Mouse (Mus musculus) ES-Bruce4 (cell line): ENCODE measurements at regions not wholly inside any gene's neighbourhood (a gene's known extent, or its start where the extent isn't known, plus 50 kb on each side); places are given as distances from the start of the nearest gene placed in this dataset.

Experiments
- CTCF ChIP-seq: IDR thresholded peaks from one replicate; pipeline ENCODE4 v1.8.1; 2011; ENCODE audit warnings: low read depth, low read length
- EP300 ChIP-seq: IDR thresholded peaks from 2 replicates; pipeline ENCODE4 v1.6.1; 2011; ENCODE audit warnings: low read depth, low read length; ENCODE audit not compliant: insufficient read depth
- POLR2A ChIP-seq: IDR thresholded peaks from one replicate; pipeline ENCODE4 v1.8.1; 2011; ENCODE audit warnings: low read length; ENCODE audit not compliant: insufficient read depth

GRCm38 (mm10) chr2:51013090-51013489, 135.8 kb downstream of the Rnd3 start:
- TF ChIP-seq CTCF (no peak), EP300 (no peak), POLR2A (no peak)
